Mouse (Mus musculus): ENCODE data around the gene Cand1. TPM values are rescaled to one million over a fixed set of nuclear protein-coding genes. Genes with fewer than 3 reads are reported as not detected.

Cand1 gene
- polyA plus RNA-seq (2017; shearing (Covaris generic)): 71.8 TPM

DNA sequence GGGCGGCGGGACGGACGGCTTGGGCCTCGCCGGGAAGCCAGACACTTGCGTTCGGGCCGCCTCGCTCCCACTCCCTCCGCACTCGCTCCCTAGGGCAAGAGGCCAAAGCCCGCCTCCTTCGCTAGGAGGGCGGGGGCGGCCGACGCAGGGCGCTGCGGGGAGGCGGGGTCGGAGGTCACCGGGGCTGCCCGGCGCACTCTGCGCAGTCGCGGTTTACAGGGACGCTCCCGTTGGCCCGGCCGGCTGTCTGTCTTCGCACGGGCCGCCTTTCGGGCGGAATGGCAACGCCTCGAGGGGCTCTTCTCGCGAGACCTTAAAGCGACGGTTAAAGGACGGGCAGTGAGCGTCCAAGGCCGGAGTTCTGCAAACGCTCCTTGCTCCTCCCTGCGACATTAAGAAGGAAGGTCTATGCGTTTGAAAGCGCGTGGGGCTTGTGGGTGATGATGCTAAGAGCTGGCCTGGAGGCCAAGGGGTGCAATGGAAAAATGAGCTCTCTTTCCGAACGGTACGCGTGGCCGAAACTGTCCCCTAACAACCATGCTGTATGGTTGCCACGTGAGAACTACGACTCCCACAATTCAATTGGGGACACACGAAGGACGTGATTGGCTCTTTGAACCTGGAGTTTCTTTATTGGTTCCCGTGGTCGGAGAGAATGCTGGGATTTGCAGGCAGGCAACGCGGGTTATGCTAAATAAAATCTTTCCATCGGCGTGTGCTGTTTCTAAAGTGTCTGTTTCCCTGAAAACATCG lies at the start of gene Cand1:
Gene Cand1 (minus strand): TSS at position 87 of the 753 bp plus-strand sequence.

Other genes with a start within 250 kb of the Cand1 start
- gene Grip1, start 213.8 kb upstream of the Cand1 start, polyA plus RNA-seq (2017; shearing (Covaris generic)): 0.21 TPM

All from effector memory CD4-positive, alpha-beta T cell, adult 7 months (primary cell).